Comparison of ENCODE assay signal across 8 mouse cellular contexts in the genomic region with DNA sequence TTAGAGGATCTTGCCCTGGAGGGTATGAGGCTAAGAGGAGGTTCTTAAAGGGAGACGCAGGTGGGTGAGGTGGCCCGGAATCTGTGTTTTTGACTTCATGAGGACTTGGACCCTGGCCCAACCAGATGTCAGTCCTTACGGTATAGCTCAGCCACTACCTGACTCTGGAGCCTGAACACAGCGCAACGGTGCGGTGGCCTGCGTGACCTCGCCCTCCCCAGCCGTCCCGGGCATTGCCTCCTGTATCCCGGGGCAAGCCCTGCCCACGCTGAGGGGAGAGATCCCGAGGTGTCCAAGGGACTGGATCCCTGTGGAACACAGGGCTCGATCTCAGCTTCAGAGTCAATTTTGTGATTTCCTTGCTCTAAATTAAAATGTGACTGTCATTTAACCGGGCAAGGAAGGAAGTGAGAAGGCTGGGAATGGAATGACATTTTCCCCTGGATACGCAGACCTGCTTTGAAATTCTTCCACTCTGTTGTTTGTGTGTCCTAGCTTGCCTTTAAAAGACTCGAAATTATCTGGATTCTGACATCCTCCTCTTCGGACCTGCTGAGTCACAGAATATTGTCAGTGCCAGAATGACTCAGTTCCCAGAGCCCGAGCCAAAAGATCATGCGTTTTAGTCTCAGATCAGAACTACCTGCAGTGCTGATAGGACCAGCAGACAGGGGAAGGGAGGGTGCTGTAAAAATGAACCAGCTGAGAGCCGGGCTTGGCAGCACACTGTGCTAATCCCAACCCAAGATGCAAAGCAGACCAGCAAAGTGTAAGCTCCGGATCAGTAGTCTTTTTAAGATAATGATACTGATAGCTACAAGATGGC. TPM values are rescaled to one million over a fixed set of nuclear protein-coding genes. Genes with fewer than 3 reads are reported as not detected.
A peak's percentile ranks its signal among the peaks of the same experiment; 100 is the strongest.
DNase-seq lines count a peak whose midpoint lies in the region; ATAC-seq and TF ChIP-seq lines count a peak whose summit lies in the region.

No protein-coding gene starts in this region.

- peak; percentile 39 for DNase-seq in urinary bladder, postnatal 25 days (ENCODE audit: low spot score)
- DNase-seq in urinary bladder, postnatal 10 days (ENCODE audit: low spot score): no peak
- DNase-seq in cerebellum, adult 18-20 months: peak; percentile 43 to 53
- peak; percentile 48 to 56 for DNase-seq in frontal cortex, postnatal 36 days (ENCODE audit: low spot score in 2 of 2)
- no peak for DNase-seq in spleen, postnatal 4 days (ENCODE audit: low spot score in 2 of 2)

- no peaks in the 10 kb centered on the region for H3K9me3 ChIP-seq in hindbrain, embryonic 15.5 days
- no peaks in the 10 kb centered on the region for H3K9me3 ChIP-seq in limb, embryonic 15.5 days

- H3K36me3 ChIP-seq in hindbrain, embryonic 15.5 days: no peaks in the 10 kb centered on the region
- no peaks in the 10 kb centered on the region for H3K36me3 ChIP-seq in limb, embryonic 15.5 days
- no peaks in the 10 kb centered on the region for H3K36me3 ChIP-seq in myocyte (ENCODE audit: control insufficient read depth, insufficient read depth)

- TF ChIP-seq POLR2A in myocyte (IDR thresholded peaks at IDR 0.05; ENCODE audit: insufficient read length, low read depth): no peak

- peak overlapping the region; percentile 99 for H3K4me2 ChIP-seq in hindbrain, embryonic 15.5 days
- H3K4me2 ChIP-seq in limb, embryonic 15.5 days: peak overlapping the region; percentile 89
- peak overlapping the region; percentile 98 for H3K4me2 ChIP-seq in myocyte (ENCODE audit: low read depth)

- peak overlapping the region; percentile 86 for H3K27ac ChIP-seq in hindbrain, embryonic 15.5 days (replicated peaks)
- H3K27ac ChIP-seq in limb, embryonic 15.5 days: peak overlapping the region; percentile 93

- ATAC-seq in hindbrain, embryonic 15.5 days (ENCODE audit: low FRiP score, low read depth): peak; percentile 70
- peak; percentile 16; the same call in 1 of the 2 replicates for ATAC-seq in limb, embryonic 15.5 days (ENCODE audit: insufficient number of reproducible peaks, low FRiP score, low TSS enrichment, low read depth)

- H3K4me3 ChIP-seq in hindbrain, embryonic 15.5 days: peak overlapping the region; percentile 93
- H3K4me3 ChIP-seq in limb, embryonic 15.5 days: peak overlapping the region; percentile 99
- H3K4me3 ChIP-seq in myocyte: peak overlapping the region; percentile 72

- peaks cover 42% of the 10 kb centered on the region for H3K4me1 ChIP-seq in hindbrain, embryonic 15.5 days (replicated peaks)
- peaks cover 23% of the 10 kb centered on the region for H3K4me1 ChIP-seq in limb, embryonic 15.5 days

- H3K9ac ChIP-seq in hindbrain, embryonic 15.5 days: peak overlapping the region; percentile 93
- H3K9ac ChIP-seq in limb, embryonic 15.5 days: peak overlapping the region; percentile 20; the same call in 1 of the 2 replicates

- H3ac ChIP-seq in myocyte (ENCODE audit: control insufficient read depth, insufficient read length): peak overlapping the region; percentile 52

- WGBS in hindbrain, embryonic 15.5 days: 6% methylated on average over 22 of the region's 22 CpGs
- 4% methylated on average over 22 of the region's 22 CpGs for WGBS in limb, embryonic 15.5 days

- peaks cover 35% of the 10 kb centered on the region for H3K79me2 ChIP-seq in myocyte (ENCODE audit: control insufficient read depth, insufficient read depth)

- no peaks in the 10 kb centered on the region for H3K27me3 ChIP-seq in hindbrain, embryonic 15.5 days
- H3K27me3 ChIP-seq in limb, embryonic 15.5 days: no peaks in the 10 kb centered on the region
- H3K27me3 ChIP-seq in myocyte (ENCODE audit: control insufficient read depth, insufficient read depth, insufficient read length): no peaks in the 10 kb centered on the region

TF ChIP-seq in myocyte, 11 proteins besides CTCF, POLR2A, EP300 and RAD21:
- TF ChIP-seq POLR2AphosphoS2 (IDR thresholded peaks at IDR 0.05; ENCODE audit: insufficient read length, low read depth): no peak
- TF ChIP-seq USF1 (IDR thresholded peaks at IDR 0.05; ENCODE audit: low read depth): no peak
- TF ChIP-seq MAX (IDR thresholded peaks at IDR 0.05; ENCODE audit: low read depth): no peak
- no peak for TF ChIP-seq REST (IDR thresholded peaks at IDR 0.05; ENCODE audit: insufficient read depth, insufficient read length)
- no peak for TF ChIP-seq SRF (IDR thresholded peaks at IDR 0.05; ENCODE audit: control insufficient read depth, insufficient read length, low read depth)
- no peak for TF ChIP-seq MYOD1 (IDR thresholded peaks at IDR 0.05; ENCODE audit: control insufficient read depth in 1 of 3, insufficient read length in 2 of 3, low read depth in 2 of 3)
- no peak for TF ChIP-seq TCF3 (IDR thresholded peaks at IDR 0.05; ENCODE audit: insufficient read length, low read depth)
- TF ChIP-seq MYOG (IDR thresholded peaks at IDR 0.05; ENCODE audit: control insufficient read depth in 1 of 3, insufficient read depth in 1 of 3, insufficient read length in 2 of 3, low read depth in 2 of 3): no peak
- TF ChIP-seq E2F4 (IDR thresholded peaks at IDR 0.05; ENCODE audit: insufficient read depth): no peak
- TF ChIP-seq CEBPB (IDR thresholded peaks at IDR 0.05; ENCODE audit: insufficient read depth, poor library complexity, severe bottlenecking): no peak
- no peak for TF ChIP-seq TCF12 (IDR thresholded peaks at IDR 0.05; ENCODE audit: insufficient read depth, poor library complexity, severe bottlenecking)

RNA-seq across cellular contexts. Expression of a gene that starts 0.9 kb away (rescaled TPM):
- 19.2 and 20.9 TPM in 2 replicates for polyA plus RNA-seq in hindbrain, embryonic 15.5 days (2015; fragmentation: Nextera tagmentation; extraction: Ambion mirVana)
- polyA plus RNA-seq in limb, embryonic 15.5 days (2015; fragmentation: Nextera tagmentation; extraction: Ambion mirVana): 47.1 and 52.0 TPM in 2 replicates
- polyA plus RNA-seq in myocyte (2012; fragmentation: generic; extraction: Trizol): 50.9 TPM

Comparison
In these comparisons a context has a peak if more than half of its experiments do, and no peak if none do; other contexts are left out.
1. DNase-seq: peak in urinary bladder, postnatal 25 days (single experiment), cerebellum, adult 18-20 months (2 of 2) and frontal cortex, postnatal 36 days (2 of 2); none in urinary bladder, postnatal 10 days (single experiment) and spleen, postnatal 4 days (0 of 2).
2. Peak in every context shown above with its lines, with median percentiles within 50 percentile points of each other: H3K4me2 ChIP-seq and H3K4me3 ChIP-seq.